Mouse (Mus musculus) ES-CJ7 (cell line): Measurements from ENCODE around the gene Zscan22.
A peak's percentile ranks its signal among the peaks of the same experiment; 100 is the strongest.
"Not testable (repeated sequence)": the region's sequence is repeated elsewhere in the genome, so short reads cannot be mapped to it uniquely, and the experiment has no call there.

Experiments used
- DNase-seq: peaks from one replicate; pipeline ENCODE4 v3.0.0; 2011; ENCODE audit warnings: low read depth, low spot score

Zscan22 gene

GRCm38 (mm10) chr7:12897655-12898410, at the start of gene Zscan22:
Zscan22 (plus strand) TSS chr7:12897815.
- DNase-seq = peak; percentile 97

DNA sequence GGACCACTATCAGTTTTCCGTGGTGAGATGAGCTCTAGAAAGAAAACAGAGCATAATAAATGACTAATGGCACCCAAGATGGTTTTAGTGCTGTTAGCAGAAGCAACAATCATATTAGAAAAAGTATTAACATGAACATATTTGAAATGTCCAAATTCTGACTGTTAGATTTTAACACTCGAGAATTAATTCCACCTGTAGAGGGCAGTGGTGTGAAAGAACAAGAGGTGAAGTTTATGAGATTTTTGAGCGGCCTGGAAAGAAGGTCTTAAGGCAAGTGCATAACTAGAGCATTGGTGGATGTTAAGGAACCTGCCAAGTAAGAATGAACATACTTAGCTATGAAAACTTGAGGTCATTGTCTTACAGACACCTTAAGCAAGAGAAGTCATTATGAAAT, 23.3 kb upstream of the Zscan22 start:
- peak; percentile 44 for DNase-seq

DNA sequence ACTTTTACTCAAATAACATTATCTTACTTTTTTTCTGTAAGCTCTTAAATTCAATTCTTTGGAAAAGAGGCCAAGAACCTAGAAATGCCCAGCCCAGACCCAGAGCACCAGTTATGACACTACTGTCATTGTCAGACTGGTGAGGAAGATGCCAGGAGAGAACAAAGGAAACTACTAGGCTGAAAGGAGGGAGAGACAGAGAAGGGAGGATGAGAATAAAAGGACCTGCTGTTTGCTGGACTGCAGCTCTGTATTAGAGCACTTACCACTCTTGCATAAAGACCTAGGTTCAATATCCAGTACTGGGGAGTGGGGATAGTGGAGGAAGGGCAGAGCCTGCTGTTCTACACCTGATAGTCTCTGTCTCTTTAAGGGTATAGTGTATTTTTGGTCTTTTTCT, 17.6 kb upstream of the Zscan22 start:
- no peak for DNase-seq

GRCm38 (mm10) chr7:12880497-12880896, 17.1 kb upstream of the Zscan22 start:
- not testable (repeated sequence) for DNase-seq

DNA sequence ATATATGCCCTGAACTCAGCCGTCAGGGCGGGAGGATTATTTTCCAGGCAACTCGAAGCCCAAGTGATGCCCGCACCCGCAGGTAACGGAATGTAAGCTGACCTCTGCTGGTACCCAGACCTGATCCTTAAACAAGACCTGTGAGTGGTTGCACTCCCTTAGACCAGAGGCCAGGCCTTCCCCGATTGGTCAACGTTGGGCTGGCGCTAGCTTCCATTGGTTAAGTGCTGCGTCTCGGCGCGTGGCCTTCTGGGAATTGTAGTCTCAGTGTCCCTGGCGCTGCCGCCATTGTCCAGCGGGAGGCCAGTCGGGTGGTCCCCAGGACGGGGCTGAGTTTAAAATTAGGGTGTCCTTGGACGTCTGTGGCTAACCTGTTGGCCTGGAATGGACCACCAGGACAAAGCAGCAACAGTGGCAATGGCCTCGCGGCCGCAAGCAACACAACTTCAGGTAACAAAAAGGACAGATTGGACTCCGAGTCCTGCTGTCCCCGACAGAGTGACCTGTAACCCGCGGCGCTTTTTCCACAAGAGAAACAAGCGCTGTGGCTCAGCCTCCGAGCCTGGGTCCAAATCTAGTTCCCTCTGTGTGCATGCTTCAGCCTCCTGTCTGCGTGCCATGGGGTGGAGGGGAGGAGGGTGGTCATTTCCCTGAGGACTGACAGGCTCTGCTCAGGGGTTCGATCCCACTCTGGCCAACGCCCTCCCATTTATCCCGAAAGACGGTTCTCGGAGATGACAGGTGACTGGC, 16.5 kb upstream of the Zscan22 start, which contains the start of gene Zfp128:
TSS of gene Zfp128 (plus strand) at position 267 of the 750 bp plus-strand sequence.
- DNase-seq = peak; percentile 93

GRCm38 (mm10) chr7:12886563-12887266, 10.9 kb upstream of the Zscan22 start:
- DNase-seq = no peak

DNA sequence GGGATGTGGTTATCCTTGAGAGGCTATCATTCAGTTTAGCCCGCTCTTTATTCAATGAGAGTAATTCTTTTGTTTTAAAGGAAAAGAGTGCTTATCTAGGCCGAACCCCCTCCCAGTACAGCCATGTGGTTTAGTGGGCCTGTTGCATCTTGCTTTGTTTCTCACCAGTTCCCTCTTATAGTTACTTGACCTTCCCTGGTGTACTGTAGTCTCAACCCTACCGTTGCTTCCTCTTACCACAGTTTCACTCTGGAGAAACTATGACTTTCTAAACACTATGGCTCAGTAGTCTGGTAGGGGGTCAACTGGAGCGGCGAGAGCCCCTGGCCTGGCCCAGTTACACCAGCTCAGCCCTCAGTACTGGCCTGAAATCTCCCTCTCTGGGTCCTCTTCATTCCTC, 10.0 kb upstream of the Zscan22 start:
- no peak for DNase-seq

DNA sequence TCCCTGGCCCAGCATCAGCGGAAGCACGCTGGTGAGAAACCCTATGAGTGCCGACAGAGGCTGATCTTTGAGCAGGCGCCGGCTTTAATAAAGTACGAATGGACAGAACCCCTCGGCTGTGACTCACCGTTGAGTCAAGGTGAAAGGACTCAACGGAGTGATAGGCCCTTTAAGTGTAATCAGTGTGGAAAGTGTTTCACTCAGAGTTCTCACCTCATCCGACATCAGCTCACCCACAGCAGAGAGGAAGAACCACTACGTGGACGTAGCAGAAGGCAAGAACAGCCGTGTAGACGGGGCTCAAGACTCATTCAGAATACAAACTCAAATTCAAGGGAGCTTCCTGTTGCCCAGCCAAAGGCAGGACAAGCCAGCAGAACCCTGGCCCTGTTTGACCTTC, 6.7 kb upstream of the Zscan22 start:
- DNase-seq = no peak

DNA sequence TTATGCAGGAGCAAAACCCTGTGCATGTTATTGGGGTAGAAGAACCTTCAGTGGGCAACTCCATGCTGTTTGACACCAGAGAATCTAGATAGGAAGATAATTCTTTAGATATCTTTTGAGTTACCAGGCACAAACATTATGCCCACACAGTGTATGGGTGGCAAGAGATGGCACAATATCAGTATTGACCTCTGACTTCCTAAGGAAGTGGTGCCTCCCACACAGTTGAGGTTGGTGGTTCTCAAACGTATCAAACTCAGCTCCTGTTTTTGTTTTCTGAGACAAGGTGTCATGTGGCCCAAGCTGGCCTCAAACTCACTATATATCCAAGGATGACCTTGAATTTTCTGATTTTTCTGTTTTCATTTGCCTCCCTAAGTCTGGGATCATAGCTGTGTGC, 6.3 kb upstream of the Zscan22 start:
- DNase-seq = no peak

GRCm38 (mm10) chr7:12901517-12901916, 3.9 kb downstream of the Zscan22 start:
- no peak for DNase-seq

- DNase-seq = peak; percentile 90
These were observed 6.0 kb downstream of the Zscan22 start for GRCm38 (mm10) chr7:12903623-12904022.

DNA sequence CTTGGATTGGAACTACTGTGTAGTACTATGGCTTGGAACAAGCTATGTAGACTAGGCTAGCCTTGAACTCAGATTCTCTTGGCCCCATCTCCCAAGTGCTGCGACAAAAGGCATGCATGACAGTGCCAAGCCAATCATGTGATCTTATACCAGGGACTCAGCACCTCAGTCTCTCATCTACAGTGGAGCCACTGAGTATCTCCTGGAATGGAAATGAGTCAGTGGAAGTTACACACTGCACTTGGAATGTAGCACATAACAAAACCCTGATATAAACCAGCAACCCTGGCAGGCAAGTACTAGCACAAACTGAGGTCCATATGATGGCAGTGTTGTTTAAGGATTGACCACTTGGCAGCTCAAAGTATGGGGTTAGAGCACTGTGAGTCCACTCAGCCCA, 7.5 kb downstream of the Zscan22 start:
- DNase-seq = no peak

GRCm38 (mm10) chr7:12909498-12909962, 11.9 kb downstream of the Zscan22 start:
- peak; percentile 69 for DNase-seq

GRCm38 (mm10) chr7:12910181-12910668, 12.6 kb downstream of the Zscan22 start:
- peak; percentile 67 for DNase-seq

- peak; percentile 56 for DNase-seq
These were observed 15.9 kb downstream of the Zscan22 start for GRCm38 (mm10) chr7:12913556-12913955.

- DNase-seq = not testable (repeated sequence)
These were observed 22.9 kb downstream of the Zscan22 start for GRCm38 (mm10) chr7:12920495-12920894.

- no peak for DNase-seq
These were observed 23.7 kb downstream of the Zscan22 start for GRCm38 (mm10) chr7:12921318-12921704.

GRCm38 (mm10) chr7:12921705-12922465, 24.3 kb downstream of the Zscan22 start, which contains the start of gene Rps5:
Rps5 (plus strand) TSS chr7:12922290.
- peak; percentile 100 for DNase-seq

DNA sequence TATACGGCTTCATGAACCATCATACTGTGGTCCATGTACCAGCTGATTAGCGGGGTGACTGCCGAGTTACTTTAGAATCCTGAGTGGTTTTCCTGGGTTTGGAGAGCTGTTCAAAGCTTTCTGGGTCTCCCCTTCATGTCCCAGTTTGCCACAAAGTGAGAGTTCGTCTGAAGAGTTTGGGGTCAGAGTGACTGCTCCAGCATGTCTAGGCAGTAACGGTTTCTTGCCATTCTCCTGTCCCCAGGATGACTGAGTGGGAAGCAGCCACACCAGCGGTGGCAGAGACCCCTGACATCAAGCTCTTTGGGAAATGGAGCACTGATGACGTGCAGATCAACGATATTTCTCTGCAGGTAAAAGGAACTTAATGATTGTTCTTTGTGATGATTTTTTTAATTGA, 25.1 kb downstream of the Zscan22 start:
- DNase-seq = no peak

DNA sequence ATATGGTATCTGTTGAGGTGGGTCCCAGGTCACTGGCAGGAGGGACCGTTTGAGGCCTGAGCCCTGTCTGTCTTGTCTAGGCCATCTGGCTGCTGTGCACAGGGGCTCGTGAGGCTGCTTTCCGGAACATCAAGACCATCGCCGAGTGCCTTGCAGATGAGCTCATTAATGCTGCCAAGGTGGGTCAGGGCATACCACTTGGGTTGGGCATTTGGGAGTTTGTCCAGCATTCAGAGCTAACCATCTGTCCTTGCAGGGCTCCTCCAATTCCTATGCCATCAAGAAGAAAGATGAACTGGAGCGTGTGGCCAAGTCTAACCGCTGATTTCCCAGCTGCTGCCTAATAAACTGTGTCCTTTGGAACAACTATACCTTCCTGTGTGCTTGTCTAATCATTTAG, 28.7 kb downstream of the Zscan22 start:
- no peak for DNase-seq

GRCm38 (mm10) chr7:12927191-12927680, 29.6 kb downstream of the Zscan22 start, which contains the start of gene Rnf225:
Rnf225 (plus strand) TSS chr7:12927416.
- peak; percentile 71 for DNase-seq
